19 mouse cellular contexts compared by ENCODE assay signal in genomic region chr6:28367575-28367974, GRCm38 (mm10).
"Had no signal": no experiment of that assay in that cellular context is flagged by ENCODE, and none has a peak within 500 bp of the region (broad histone marks: within the 10 kb centered on the region; RNA-seq: fewer than 3 reads in every experiment).

No protein-coding gene starts in this region.

- ATAC-seq: lung, postnatal 0 days; midbrain, embryonic 13.5 days; midbrain, embryonic 15.5 days had no signal

- H3K4me3 ChIP-seq: lung, embryonic 15.5 days; megakaryocyte, embryonic 14.5 days; midbrain, embryonic 13.5 days; midbrain, embryonic 15.5 days; neural tube, embryonic 12.5 days had no signal

- H3K27ac ChIP-seq: lung, embryonic 15.5 days; macrophage; midbrain, embryonic 13.5 days; midbrain, embryonic 15.5 days; neural tube, embryonic 12.5 days had no signal

- H3K4me2 ChIP-seq: lung, embryonic 15.5 days; midbrain, embryonic 11.5 days; midbrain, embryonic 13.5 days; midbrain, embryonic 15.5 days; neural tube, embryonic 12.5 days had no signal

- H3K27me3 ChIP-seq: lung, embryonic 15.5 days; megakaryocyte, embryonic 14.5 days; midbrain, embryonic 13.5 days; midbrain, embryonic 15.5 days; neural tube, embryonic 12.5 days had no signal

- H3K4me1 ChIP-seq: lung, embryonic 15.5 days; megakaryocyte, embryonic 14.5 days; midbrain, embryonic 13.5 days; midbrain, embryonic 15.5 days; neural tube, embryonic 12.5 days had no signal

- H3K9me3 ChIP-seq: lung, embryonic 15.5 days; megakaryocyte, embryonic 14.5 days; midbrain, embryonic 13.5 days; midbrain, embryonic 15.5 days; neural tube, embryonic 12.5 days had no signal

- DNase-seq: lung, adult 2 months; lung, postnatal 14 days; lung, postnatal 36 days; retina, postnatal 1 day; right cerebral cortex, adult 18-20 months; right cerebral cortex, postnatal 25 days; right cerebral cortex, postnatal 4 days; spleen, adult 18-20 months; thymus, adult 18-20 months; thymus, postnatal 25 days; thymus, postnatal 4 days had no signal

- H3K36me3 ChIP-seq: lung, embryonic 15.5 days; midbrain, embryonic 13.5 days; midbrain, embryonic 15.5 days; neural tube, embryonic 12.5 days had no signal

- H3K9ac ChIP-seq: lung, embryonic 15.5 days; midbrain, embryonic 13.5 days; midbrain, embryonic 15.5 days; neural tube, embryonic 12.5 days had no signal
